Mouse (Mus musculus) liver, adult 2 months (tissue): ENCODE measurements at regions not wholly inside any gene's neighbourhood (a gene's known extent, or its start where the extent isn't known, plus 50 kb on each side); places are given as distances from the start of the nearest gene placed in this dataset.

Experiments used
- CTCF ChIP-seq: fragments of 200-500 bp; IDR thresholded peaks from 2 replicates; pipeline ENCODE4 v1.5.1; 2011; ENCODE audit warnings: low read depth, low read length, control low read depth
- POLR2A ChIP-seq: fragments of 200-500 bp; IDR thresholded peaks from 2 replicates; pipeline ENCODE4 v1.6.1; 2011; ENCODE audit warnings: low read length, control low read depth; ENCODE audit not compliant: insufficient read depth; ENCODE audit errors: extremely low read depth

GRCm38 (mm10) chr9:61310574-61310973 lies 61.6 kb upstream of the Tle3 start:
- TF ChIP-seq CTCF (no peak), POLR2A (no peak)
